Mouse (Mus musculus): ENCODE measurements around the gene C130026I21Rik. TPM values are rescaled to one million over a fixed set of nuclear protein-coding genes. Genes with fewer than 3 reads are reported as not detected.
"Not testable (repeated sequence)": the region's sequence is repeated elsewhere in the genome, so short reads cannot be mapped to it uniquely, and the experiment has no call there.

Gene C130026I21Rik
- polyA plus RNA-seq, 1 experiment from 2014 or later, result 0.44 TPM

- H3K4me1 ChIP-seq (replicated peaks; ENCODE audit: control insufficient read depth, insufficient read depth); DNase-seq (ENCODE audit: low spot score); H3K27ac ChIP-seq (replicated peaks); H3K36me3 ChIP-seq (ENCODE audit: control insufficient read depth, insufficient read depth, low read length); H3K9me3 ChIP-seq (ENCODE audit: control insufficient read depth, low read length); H3K4me2 ChIP-seq (replicated peaks; ENCODE audit: low read depth); H3K9ac ChIP-seq (ENCODE audit: low read length); ATAC-seq (ENCODE audit: low FRiP score, low TSS enrichment); H3K4me3 ChIP-seq (ENCODE audit: low read depth, low read length); H3K27me3 ChIP-seq (ENCODE audit: control insufficient read depth, insufficient read depth, low read length): not testable (repeated sequence)
- WGBS, result 83% methylated on average over 4 of the region's 4 CpGs
Observed at GRCm38 (mm10) chr1:85101754-85102153, 168.6 kb downstream of the C130026I21Rik start.

GRCm38 (mm10) chr1:85099864-85100263 is 170.5 kb downstream of the C130026I21Rik start, which contains the start of gene Gm10553:
Gene Gm10553 (plus strand): TSS chr1:85100164.
- ATAC-seq (ENCODE audit: low FRiP score, low TSS enrichment); H3K36me3 ChIP-seq (ENCODE audit: control insufficient read depth, insufficient read depth, low read length); H3K9me3 ChIP-seq (ENCODE audit: control insufficient read depth, low read length); DNase-seq (ENCODE audit: low spot score); H3K27ac ChIP-seq (replicated peaks); H3K9ac ChIP-seq (ENCODE audit: low read length); H3K4me3 ChIP-seq (ENCODE audit: low read depth, low read length); H3K4me1 ChIP-seq (replicated peaks; ENCODE audit: control insufficient read depth, insufficient read depth); H3K4me2 ChIP-seq (replicated peaks; ENCODE audit: low read depth); H3K27me3 ChIP-seq (ENCODE audit: control insufficient read depth, insufficient read depth, low read length): not testable (repeated sequence)
- WGBS, result 50% methylated on average over 1 of the region's 1 CpGs

GRCm38 (mm10) chr1:85099081-85099480 is 171.3 kb downstream of the C130026I21Rik start:
- not testable (repeated sequence) for H3K27me3 ChIP-seq (ENCODE audit: control insufficient read depth, insufficient read depth, low read length); H3K36me3 ChIP-seq (ENCODE audit: control insufficient read depth, insufficient read depth, low read length); H3K4me2 ChIP-seq (replicated peaks; ENCODE audit: low read depth); DNase-seq (ENCODE audit: low spot score); H3K4me3 ChIP-seq (ENCODE audit: low read depth, low read length); H3K9me3 ChIP-seq (ENCODE audit: control insufficient read depth, low read length); H3K27ac ChIP-seq (replicated peaks); H3K9ac ChIP-seq (ENCODE audit: low read length); ATAC-seq (ENCODE audit: low FRiP score, low TSS enrichment); H3K4me1 ChIP-seq (replicated peaks; ENCODE audit: control insufficient read depth, insufficient read depth)
- WGBS, result 82% methylated on average over 5 of the region's 7 CpGs

- not testable (repeated sequence) for H3K27me3 ChIP-seq (ENCODE audit: control insufficient read depth, insufficient read depth, low read length); H3K4me3 ChIP-seq (ENCODE audit: low read depth, low read length); DNase-seq (ENCODE audit: low spot score); H3K9me3 ChIP-seq (ENCODE audit: control insufficient read depth, low read length); ATAC-seq (ENCODE audit: low FRiP score, low TSS enrichment); H3K4me2 ChIP-seq (replicated peaks; ENCODE audit: low read depth); H3K9ac ChIP-seq (ENCODE audit: low read length); H3K36me3 ChIP-seq (ENCODE audit: control insufficient read depth, insufficient read depth, low read length); H3K27ac ChIP-seq (replicated peaks); H3K4me1 ChIP-seq (replicated peaks; ENCODE audit: control insufficient read depth, insufficient read depth)
- WGBS, result 80% methylated on average over 6 of the region's 7 CpGs
Observed at GRCm38 (mm10) chr1:85093011-85093572, 177.3 kb downstream of the C130026I21Rik start.

- H3K36me3 ChIP-seq (ENCODE audit: control insufficient read depth, insufficient read depth, low read length); H3K27ac ChIP-seq (replicated peaks); H3K9ac ChIP-seq (ENCODE audit: low read length); H3K4me3 ChIP-seq (ENCODE audit: low read depth, low read length); H3K27me3 ChIP-seq (ENCODE audit: control insufficient read depth, insufficient read depth, low read length); H3K4me2 ChIP-seq (replicated peaks; ENCODE audit: low read depth); H3K9me3 ChIP-seq (ENCODE audit: control insufficient read depth, low read length); H3K4me1 ChIP-seq (replicated peaks; ENCODE audit: control insufficient read depth, insufficient read depth); ATAC-seq (ENCODE audit: low FRiP score, low TSS enrichment); DNase-seq (ENCODE audit: low spot score): not testable (repeated sequence)
- 38% methylated on average over 1 of the region's 3 CpGs for WGBS
Observed at GRCm38 (mm10) chr1:85092169-85092568, 178.2 kb downstream of the C130026I21Rik start.

- H3K4me1 ChIP-seq (replicated peaks; ENCODE audit: control insufficient read depth, insufficient read depth); H3K4me2 ChIP-seq (replicated peaks; ENCODE audit: low read depth); H3K9me3 ChIP-seq (ENCODE audit: control insufficient read depth, low read length); H3K4me3 ChIP-seq (ENCODE audit: low read depth, low read length); H3K27ac ChIP-seq (replicated peaks); H3K27me3 ChIP-seq (ENCODE audit: control insufficient read depth, insufficient read depth, low read length); ATAC-seq (ENCODE audit: low FRiP score, low TSS enrichment); H3K9ac ChIP-seq (ENCODE audit: low read length); H3K36me3 ChIP-seq (ENCODE audit: control insufficient read depth, insufficient read depth, low read length); DNase-seq (ENCODE audit: low spot score): not testable (repeated sequence)
- WGBS, result 43% methylated on average over 1 of the region's 1 CpGs
Observed at GRCm38 (mm10) chr1:85086211-85086610, 184.2 kb downstream of the C130026I21Rik start.

GRCm38 (mm10) chr1:85084803-85085202 is 185.6 kb downstream of the C130026I21Rik start:
- DNase-seq (ENCODE audit: low spot score); H3K27me3 ChIP-seq (ENCODE audit: control insufficient read depth, insufficient read depth, low read length); H3K4me1 ChIP-seq (replicated peaks; ENCODE audit: control insufficient read depth, insufficient read depth); H3K9me3 ChIP-seq (ENCODE audit: control insufficient read depth, low read length); H3K36me3 ChIP-seq (ENCODE audit: control insufficient read depth, insufficient read depth, low read length); H3K27ac ChIP-seq (replicated peaks); H3K9ac ChIP-seq (ENCODE audit: low read length); H3K4me2 ChIP-seq (replicated peaks; ENCODE audit: low read depth); H3K4me3 ChIP-seq (ENCODE audit: low read depth, low read length); ATAC-seq (ENCODE audit: low FRiP score, low TSS enrichment): not testable (repeated sequence)
- WGBS, result 66% methylated on average over 3 of the region's 3 CpGs

- H3K4me1 ChIP-seq (replicated peaks; ENCODE audit: control insufficient read depth, insufficient read depth); H3K9ac ChIP-seq (ENCODE audit: low read length); H3K4me2 ChIP-seq (replicated peaks; ENCODE audit: low read depth); H3K27me3 ChIP-seq (ENCODE audit: control insufficient read depth, insufficient read depth, low read length); DNase-seq (ENCODE audit: low spot score); H3K9me3 ChIP-seq (ENCODE audit: control insufficient read depth, low read length); H3K27ac ChIP-seq (replicated peaks); H3K4me3 ChIP-seq (ENCODE audit: low read depth, low read length); ATAC-seq (ENCODE audit: low FRiP score, low TSS enrichment); H3K36me3 ChIP-seq (ENCODE audit: control insufficient read depth, insufficient read depth, low read length): not testable (repeated sequence)
- WGBS, result 60% methylated on average over 3 of the region's 3 CpGs
Observed at GRCm38 (mm10) chr1:85073099-85073498, 197.3 kb downstream of the C130026I21Rik start.

- WGBS, result 62% methylated on average over 3 of the region's 3 CpGs
- H3K27ac ChIP-seq (replicated peaks); H3K9ac ChIP-seq (ENCODE audit: low read length); H3K36me3 ChIP-seq (ENCODE audit: control insufficient read depth, insufficient read depth, low read length); H3K4me2 ChIP-seq (replicated peaks; ENCODE audit: low read depth); H3K4me3 ChIP-seq (ENCODE audit: low read depth, low read length); ATAC-seq (ENCODE audit: low FRiP score, low TSS enrichment); H3K4me1 ChIP-seq (replicated peaks; ENCODE audit: control insufficient read depth, insufficient read depth); H3K9me3 ChIP-seq (ENCODE audit: control insufficient read depth, low read length); H3K27me3 ChIP-seq (ENCODE audit: control insufficient read depth, insufficient read depth, low read length); DNase-seq (ENCODE audit: low spot score): not testable (repeated sequence)
Observed at GRCm38 (mm10) chr1:85071690-85072089, 198.7 kb downstream of the C130026I21Rik start.

All from stomach, postnatal 0 days (tissue).